Mouse (Mus musculus): ENCODE data around the gene Reg2. TPM values are rescaled to one million over a fixed set of nuclear protein-coding genes. Genes with fewer than 3 reads are reported as not detected.

Reg2 gene
- not detected in 2 replicates for polyA plus RNA-seq (2015; fragmentation: Nextera tagmentation; extraction: Ambion mirVana)

GRCm38 (mm10) chr6:78395323-78395722, at the start of gene Reg2:
TSS of gene Reg2 (plus strand) at chr6:78395623.

GRCm38 (mm10) chr6:78370357-78370756, 25.1 kb upstream of the Reg2 start, which contains the start of gene Reg3b:
TSS of gene Reg3b (plus strand) at chr6:78370657.

GRCm38 (mm10) chr6:78378765-78379164, 16.7 kb upstream of the Reg2 start, which contains the start of gene Reg3d:
TSS of gene Reg3d (minus strand) at chr6:78378865.

GRCm38 (mm10) chr6:78380409-78380808, 15.0 kb upstream of the Reg2 start, which contains the start of gene Reg3a:
TSS of gene Reg3a (plus strand) at chr6:78380709.

GRCm38 (mm10) chr6:78422411-78422810, 27.0 kb downstream of the Reg2 start, which contains the start of gene Reg1:
TSS of gene Reg1 (plus strand) at chr6:78422711.

Other genes starting within 250 kb of the Reg2 start
- gene Reg3b, start 25.0 kb upstream of the Reg2 start, polyA plus RNA-seq (2015; fragmentation: Nextera tagmentation; extraction: Ambion mirVana) = 12.8 and 24.0 TPM in 2 replicates
- gene Reg3d, start 16.8 kb upstream of the Reg2 start, polyA plus RNA-seq (2015; fragmentation: Nextera tagmentation; extraction: Ambion mirVana) = not detected in 2 replicates
- gene Reg3a, start 14.9 kb upstream of the Reg2 start, polyA plus RNA-seq (2015; fragmentation: Nextera tagmentation; extraction: Ambion mirVana) = 0.26 and 0.48 TPM in 2 replicates
- not detected in 2 replicates for gene Reg1, start 27.1 kb downstream of the Reg2 start, polyA plus RNA-seq (2015; fragmentation: Nextera tagmentation; extraction: Ambion mirVana)
- not detected in 2 replicates for gene Reg3g, start 73.2 kb downstream of the Reg2 start, polyA plus RNA-seq (2015; fragmentation: Nextera tagmentation; extraction: Ambion mirVana)

Measured in neural tube, postnatal 0 days (tissue).